Mouse (Mus musculus) megakaryocyte progenitor cell, adult 5-6 weeks (primary cell): ENCODE data around the gene Dnajb13. TPM values are rescaled to one million over a fixed set of nuclear protein-coding genes. Genes with fewer than 3 reads are reported as not detected.

ENCODE experiments used
- ATAC-seq: replicated peaks from 2 replicates; pipeline ENCODE4 v1.8.0; 2016; ENCODE audit warnings: mild to moderate bottlenecking, moderate TSS enrichment, inconsistent platforms; ENCODE audit not compliant: poor library complexity
- total RNA-seq, 2 experiments: library from RNA; stranded (forward) in 1 of 2; stranded (reverse) in 1 of 2; fragments of 157-497, 149-512 nt in 1 of 2; fragments of 200-1000 nt in 1 of 2; gene quantifications; 2 replicates each; pipeline versions ENCODE4 v1.2.3 to v1.2.4; 2015 to 2017

Dnajb13 gene
- total RNA-seq, 2 experiments from 2014 or later: not detected

DNA sequence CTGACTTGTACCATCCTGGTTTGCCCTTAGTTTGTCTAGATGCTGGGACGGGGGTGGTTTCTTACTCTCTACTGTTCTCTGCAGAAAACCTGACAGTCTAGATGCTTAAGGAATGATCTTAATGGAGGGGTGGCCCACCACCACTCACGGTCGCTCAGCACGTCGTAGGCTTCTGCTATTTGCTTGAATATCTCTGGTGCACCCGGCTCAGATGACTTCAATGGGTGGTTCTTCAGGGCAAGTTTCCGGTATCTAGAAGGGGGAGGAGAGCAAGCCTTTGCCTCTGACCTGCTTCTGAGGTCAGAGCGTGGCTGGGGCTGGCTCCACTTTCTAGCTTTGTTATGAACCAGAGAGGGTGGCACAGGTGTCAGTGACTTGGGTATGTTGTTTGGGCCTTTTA lies 3.2 kb downstream of the Dnajb13 start:
- ATAC-seq: no peak

DNA sequence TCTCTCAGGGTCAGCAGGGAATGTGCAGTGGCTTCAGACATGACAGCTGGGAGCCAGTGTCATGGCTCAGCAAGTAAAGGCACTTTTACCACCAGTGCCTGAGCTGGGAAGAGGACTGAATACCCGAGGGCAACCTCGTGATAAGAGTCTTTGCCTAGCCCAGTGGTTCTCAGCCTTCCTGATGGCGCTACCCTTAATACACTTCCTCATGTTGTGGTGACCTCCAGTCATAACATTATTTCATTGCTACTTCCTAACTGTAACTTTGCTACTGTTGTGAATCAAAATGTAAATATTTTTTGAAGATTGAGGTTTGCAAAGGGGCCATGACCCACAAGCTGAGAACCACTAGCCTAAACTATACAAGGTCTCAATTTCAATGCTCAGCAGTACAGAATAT lies 6.1 kb downstream of the Dnajb13 start:
- ATAC-seq: peak; percentile 38; the same call in 1 of the 2 replicates

- no peak for ATAC-seq
These were observed 8.3 kb downstream of the Dnajb13 start for GRCm38 (mm10) chr7:100506494-100506893.

DNA sequence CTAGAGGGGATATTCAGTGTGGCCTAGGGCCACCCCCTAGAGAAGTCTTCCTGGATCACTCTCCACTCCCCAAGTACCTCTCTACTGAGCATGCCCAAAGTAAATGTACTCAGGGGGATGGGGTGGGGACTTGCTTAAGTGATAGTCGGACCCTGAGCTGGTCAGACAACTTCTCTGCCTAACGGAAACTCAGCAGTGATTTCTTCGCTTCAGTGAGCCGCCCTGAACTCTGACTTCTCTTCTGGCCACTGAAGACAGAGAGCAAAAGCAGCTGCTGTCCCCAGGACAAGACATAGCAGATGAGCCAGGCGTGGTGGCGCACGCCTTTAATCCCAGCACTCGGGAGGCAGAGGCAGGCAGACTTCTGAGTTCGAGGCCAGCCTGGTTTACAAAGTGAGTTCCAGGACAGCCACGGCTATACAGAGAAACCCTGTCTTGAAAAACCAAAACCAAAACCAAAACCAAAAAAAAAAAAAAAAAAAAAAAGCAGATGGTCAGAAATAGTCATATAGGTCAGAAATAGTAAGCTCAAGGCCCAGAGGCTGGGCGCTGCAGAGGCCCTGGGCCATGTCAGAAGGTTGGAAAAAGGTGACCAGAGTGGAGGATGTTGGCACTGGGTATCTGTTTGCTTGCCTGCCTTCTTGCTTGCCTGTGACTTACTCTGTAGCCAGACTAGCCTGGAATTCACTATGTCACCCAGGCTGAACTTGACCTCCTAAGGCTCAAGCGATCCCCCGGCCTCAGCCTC lies 9.8 kb downstream of the Dnajb13 start:
- no peak for ATAC-seq

DNA sequence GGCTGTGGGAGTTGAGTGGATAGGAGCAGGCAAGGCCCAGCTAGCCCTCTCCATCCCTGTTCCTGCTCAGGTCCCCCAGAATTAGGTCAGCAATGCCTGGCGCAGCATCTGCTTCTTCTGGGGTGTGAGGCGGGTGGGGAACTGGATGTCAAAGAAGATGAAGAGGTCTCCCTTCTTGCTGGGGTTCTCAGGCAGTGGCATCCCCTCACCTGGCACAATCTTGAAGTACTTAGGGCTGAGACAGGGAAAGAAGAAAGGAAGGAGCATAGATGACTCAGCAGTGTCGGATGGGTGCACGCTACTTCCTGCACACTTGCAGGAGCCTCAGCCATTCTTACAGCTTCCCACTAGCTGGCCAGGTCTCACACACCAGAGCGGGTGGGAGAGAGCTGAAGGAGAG lies 11.7 kb downstream of the Dnajb13 start:
- peak; percentile 36 for ATAC-seq

DNA sequence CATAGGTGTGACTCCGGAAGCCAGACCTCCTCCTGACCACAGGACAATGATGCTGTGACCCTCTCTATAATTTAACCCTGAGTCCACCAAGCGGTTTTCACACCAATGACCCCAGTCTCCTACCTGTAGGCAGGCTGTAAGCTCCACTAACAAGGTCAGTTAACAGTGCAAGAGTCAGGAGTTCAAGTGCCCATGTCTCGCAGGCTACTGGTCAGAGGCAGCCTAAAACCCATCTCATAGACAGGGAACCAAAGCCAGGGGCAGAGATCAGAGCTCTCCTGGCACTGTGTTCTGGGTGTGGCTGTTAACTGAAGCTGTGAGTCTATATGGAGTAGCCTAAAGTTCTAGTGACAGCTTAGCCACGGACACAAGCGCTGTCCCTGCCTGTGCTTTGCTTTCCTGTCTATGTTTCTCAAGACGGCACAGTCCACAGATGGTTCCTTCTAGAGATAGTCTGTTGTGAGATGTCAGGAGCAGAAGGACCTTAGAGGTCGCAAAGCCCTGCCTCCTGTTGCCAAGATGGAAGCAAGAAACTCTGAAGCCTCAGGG lies 12.3 kb downstream of the Dnajb13 start:
- peak; percentile 29 for ATAC-seq

- ATAC-seq: no peak
These were observed 12.9 kb downstream of the Dnajb13 start for GRCm38 (mm10) chr7:100501844-100502373.

DNA sequence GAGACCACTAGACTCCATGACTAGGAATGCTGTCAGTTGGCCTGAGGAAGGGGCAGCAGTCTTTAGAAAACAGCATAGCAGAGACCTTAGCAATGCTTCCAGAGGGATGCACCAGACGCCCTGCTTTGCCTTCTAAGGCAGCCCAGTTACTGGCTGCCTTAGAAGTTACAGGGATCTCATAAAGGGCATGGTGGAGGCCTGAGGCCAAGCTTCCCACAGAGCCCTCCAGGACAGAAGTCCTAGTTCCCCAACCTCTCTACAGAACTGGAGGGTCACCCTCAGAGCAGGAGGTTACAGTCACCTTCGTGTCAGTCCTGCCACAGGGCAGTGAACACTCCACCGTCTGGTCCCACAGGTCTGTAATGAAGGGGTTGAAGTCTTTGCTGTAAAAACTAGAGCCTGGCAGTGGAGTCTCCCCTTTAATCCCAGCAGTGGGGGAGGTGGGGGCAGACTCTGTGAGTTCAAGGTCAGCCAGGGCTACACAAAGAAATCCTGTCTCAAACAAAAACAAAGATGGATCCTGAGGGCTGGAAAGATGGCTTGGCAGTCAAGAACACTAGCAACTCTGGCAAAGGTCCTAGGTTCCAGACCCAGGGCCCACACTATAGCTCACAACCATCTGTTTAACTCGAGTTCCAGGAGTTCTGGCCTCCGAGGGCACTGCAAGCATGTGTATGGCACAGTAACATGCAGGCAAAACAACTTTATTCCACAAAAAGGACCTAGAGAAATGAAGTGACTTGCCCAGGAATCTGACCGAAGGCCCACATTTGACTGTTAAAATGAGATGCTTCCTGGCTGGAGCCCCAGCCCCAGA lies 13.5 kb downstream of the Dnajb13 start:
- ATAC-seq: no peak

GRCm38 (mm10) chr7:100500276-100500977 lies 14.3 kb downstream of the Dnajb13 start:
- no peak for ATAC-seq

GRCm38 (mm10) chr7:100499465-100499864 lies 15.3 kb downstream of the Dnajb13 start:
- no peak for ATAC-seq

- ATAC-seq: no peak
These were observed 16.8 kb downstream of the Dnajb13 start for GRCm38 (mm10) chr7:100497982-100498381.

DNA sequence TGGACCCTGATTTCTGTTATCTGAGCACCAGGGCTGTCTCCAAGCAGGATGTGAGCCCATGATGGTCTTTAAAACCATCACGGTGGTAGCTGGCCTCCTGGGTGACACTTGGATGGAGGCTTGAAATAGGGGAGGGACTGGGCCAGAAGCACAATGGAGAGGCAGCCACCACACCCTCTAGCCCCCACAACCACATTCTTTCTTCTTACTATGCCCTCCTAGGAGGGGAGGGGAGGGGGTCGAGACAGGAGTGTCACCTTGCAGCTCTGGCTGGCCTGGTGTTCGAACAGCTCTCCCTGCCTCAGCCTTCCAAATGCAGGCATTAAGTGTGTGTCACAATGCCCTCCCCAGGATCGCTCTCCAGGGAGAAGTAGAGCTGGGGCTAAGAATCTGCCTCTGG lies 17.4 kb downstream of the Dnajb13 start:
- ATAC-seq: no peak

GRCm38 (mm10) chr7:100496791-100497190 lies 18.0 kb downstream of the Dnajb13 start:
- no peak for ATAC-seq

GRCm38 (mm10) chr7:100496371-100496770 lies 18.4 kb downstream of the Dnajb13 start:
- ATAC-seq: no peak

GRCm38 (mm10) chr7:100495581-100496251 lies 19.0 kb downstream of the Dnajb13 start:
- peak; percentile 64 for ATAC-seq

- no peak for ATAC-seq
These were observed 19.7 kb downstream of the Dnajb13 start for GRCm38 (mm10) chr7:100495042-100495441.

DNA sequence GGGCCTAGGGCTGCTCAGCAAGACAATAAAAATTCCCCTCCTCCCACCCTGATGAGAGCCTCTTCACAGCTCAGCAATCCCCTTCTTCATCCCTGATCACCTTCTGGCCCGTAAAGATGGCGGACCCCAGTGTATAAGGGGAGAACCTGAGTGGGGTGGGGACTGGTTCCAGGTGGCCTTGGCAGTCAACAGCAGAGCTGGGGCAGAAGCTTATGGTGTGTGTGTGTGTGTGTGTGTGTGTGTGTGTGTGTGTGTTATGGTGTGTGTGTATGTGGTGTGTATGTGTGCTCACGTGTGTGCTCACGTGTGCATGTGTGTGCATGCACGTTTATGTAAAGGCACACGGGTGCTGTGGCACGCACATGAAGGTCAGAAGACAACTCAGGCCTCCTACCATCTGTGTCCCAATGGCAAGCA lies 20.3 kb downstream of the Dnajb13 start:
- ATAC-seq: no peak

DNA sequence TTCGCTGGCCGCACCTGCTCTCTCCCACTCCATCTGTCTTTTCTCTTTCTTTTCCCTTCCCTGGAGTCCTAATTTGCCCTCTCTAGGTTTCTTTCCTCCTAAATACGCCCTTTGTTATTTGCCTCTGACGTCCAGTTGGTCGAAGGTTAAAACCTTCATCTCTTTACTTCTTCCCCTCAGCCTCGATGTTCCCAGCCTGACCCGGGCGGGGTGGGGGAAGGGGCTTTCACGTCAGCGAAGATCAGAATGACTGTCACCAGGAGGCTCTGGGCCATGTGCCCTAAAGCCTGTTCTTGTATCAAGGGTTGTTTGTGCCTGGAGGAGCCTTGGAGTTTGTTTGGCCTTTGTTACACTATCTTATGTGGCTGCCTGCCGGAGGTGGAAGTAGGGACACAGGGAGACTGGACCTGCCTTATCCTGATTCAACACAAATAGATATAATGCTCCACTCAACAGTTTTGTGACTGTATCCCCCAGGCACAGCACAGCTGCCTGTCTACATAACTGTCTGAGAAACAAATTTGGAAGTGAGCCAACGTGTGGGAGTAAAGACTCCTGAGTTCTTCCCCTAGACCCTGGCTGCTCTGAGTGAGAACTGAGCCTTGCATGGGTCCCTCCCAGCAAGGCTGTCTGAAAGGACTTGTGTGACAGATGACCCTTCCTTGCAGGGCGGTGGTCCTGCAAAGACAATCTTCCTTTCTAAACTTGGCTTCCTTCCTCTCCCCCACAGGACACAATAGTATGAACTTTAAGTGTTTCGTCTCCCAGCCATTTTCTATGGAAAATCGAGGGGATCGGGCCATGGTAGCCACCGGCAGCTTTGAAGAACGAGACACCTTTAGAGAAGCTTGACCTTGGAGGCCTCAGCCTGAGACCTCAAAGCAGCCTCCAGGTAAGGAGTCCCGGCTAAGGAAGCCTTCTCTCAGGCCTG lies 21.0 kb downstream of the Dnajb13 start:
- ATAC-seq: peak; percentile 15

DNA sequence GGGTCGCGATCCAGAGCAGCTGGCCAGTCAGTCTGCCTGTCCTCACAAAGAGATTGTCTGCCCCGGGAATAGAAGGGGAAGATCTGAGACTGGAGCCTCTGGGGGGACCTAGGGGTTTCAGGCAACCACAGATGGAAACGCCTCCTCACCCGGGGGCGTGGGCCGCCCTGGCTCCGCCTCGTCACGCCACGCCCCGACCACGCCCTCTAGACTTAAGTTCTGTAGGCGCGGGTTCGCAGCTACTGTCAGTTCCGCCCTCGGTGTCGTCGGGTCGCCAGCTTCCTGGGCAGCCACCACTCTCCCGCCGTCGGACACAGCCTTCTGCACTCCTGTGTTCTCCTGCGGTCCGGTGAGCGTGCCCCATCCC lies 21.7 kb downstream of the Dnajb13 start, which contains the start of gene Ucp2:
TSS of gene Ucp2 (plus strand) at position 221 of the 367 bp plus-strand sequence.
- ATAC-seq: peak; percentile 73
